Mouse (Mus musculus) splenic B cell, adult 2 months (primary cell): ENCODE results near the gene Gypa.

ENCODE experiments used
- DNase-seq: peaks from one replicate; pipeline ENCODE4 v3.0.0-alpha.2; 2011; ENCODE audit warnings: low read depth, low spot score
- H3K27me3 ChIP-seq: 2 replicates; pipeline ENCODE4 v1.6.1; 2012; ENCODE audit warnings: mild to moderate bottlenecking, low read length, moderate library complexity, mixed read lengths; ENCODE audit not compliant: control insufficient read depth, poor library complexity, insufficient read depth, severe bottlenecking
- H3K36me3 ChIP-seq: 2 replicates; pipeline ENCODE4 v1.6.1; 2012; ENCODE audit warnings: mild to moderate bottlenecking, low read length, moderate library complexity, mixed read lengths; ENCODE audit not compliant: control insufficient read depth, poor library complexity, insufficient read depth, severe bottlenecking

The Gypa gene

GRCm38 (mm10) chr8:80495527-80495926 lies 1.9 kb downstream of the Gypa start:
- Histone ChIP-seq H3K36me3 (no peaks in the 10 kb centered on the region), H3K27me3 (no peaks in the 10 kb centered on the region)
- no peak for DNase-seq

- H3K27me3 ChIP-seq = no peaks in the 10 kb centered on the region
- no peaks in the 10 kb centered on the region for H3K36me3 ChIP-seq
- DNase-seq = no peak
Observed at GRCm38 (mm10) chr8:80497323-80497722, 3.7 kb downstream of the Gypa start.

GRCm38 (mm10) chr8:80500244-80500643 lies 6.7 kb downstream of the Gypa start:
- DNase-seq = no peak
- Histone ChIP-seq H3K36me3 (no peaks in the 10 kb centered on the region), H3K27me3 (no peaks in the 10 kb centered on the region)

GRCm38 (mm10) chr8:80500773-80501172 lies 7.2 kb downstream of the Gypa start:
- no peaks in the 10 kb centered on the region for H3K27me3 ChIP-seq
- no peak for DNase-seq
- no peaks in the 10 kb centered on the region for H3K36me3 ChIP-seq

- H3K27me3 ChIP-seq = no peaks in the 10 kb centered on the region
- H3K36me3 ChIP-seq = no peaks in the 10 kb centered on the region
- no peak for DNase-seq
Observed at GRCm38 (mm10) chr8:80501283-80501682, 7.7 kb downstream of the Gypa start.

- no peaks in the 10 kb centered on the region for H3K36me3 ChIP-seq
- DNase-seq = no peak
- no peaks in the 10 kb centered on the region for H3K27me3 ChIP-seq
Observed at GRCm38 (mm10) chr8:80526382-80527355, 33.1 kb downstream of the Gypa start.

- Histone ChIP-seq H3K27me3 (no peaks in the 10 kb centered on the region), H3K36me3 (no peaks in the 10 kb centered on the region)
- DNase-seq = no peak
Observed at GRCm38 (mm10) chr8:80541836-80542235, 48.3 kb downstream of the Gypa start.

- DNase-seq = no peak
- Histone ChIP-seq H3K27me3 (no peaks in the 10 kb centered on the region), H3K36me3 (no peaks in the 10 kb centered on the region)
Observed at GRCm38 (mm10) chr8:80550436-80550835, 56.9 kb downstream of the Gypa start.

- no peaks in the 10 kb centered on the region for H3K36me3 ChIP-seq
- no peaks in the 10 kb centered on the region for H3K27me3 ChIP-seq
- DNase-seq = no peak
Observed at GRCm38 (mm10) chr8:80551303-80551702, 57.7 kb downstream of the Gypa start.

- no peak for DNase-seq
Observed at GRCm38 (mm10) chr8:80554991-80555390, 61.4 kb downstream of the Gypa start.

More at GRCm38 (mm10) chr8:80554991-80555390, 61.4 kb downstream of the Gypa start:
- no peaks in the 10 kb centered on the region for H3K27me3 ChIP-seq
- H3K36me3 ChIP-seq = no peaks in the 10 kb centered on the region
